Comparison of ENCODE assay signal across 27 mouse cellular contexts in the genomic region with DNA sequence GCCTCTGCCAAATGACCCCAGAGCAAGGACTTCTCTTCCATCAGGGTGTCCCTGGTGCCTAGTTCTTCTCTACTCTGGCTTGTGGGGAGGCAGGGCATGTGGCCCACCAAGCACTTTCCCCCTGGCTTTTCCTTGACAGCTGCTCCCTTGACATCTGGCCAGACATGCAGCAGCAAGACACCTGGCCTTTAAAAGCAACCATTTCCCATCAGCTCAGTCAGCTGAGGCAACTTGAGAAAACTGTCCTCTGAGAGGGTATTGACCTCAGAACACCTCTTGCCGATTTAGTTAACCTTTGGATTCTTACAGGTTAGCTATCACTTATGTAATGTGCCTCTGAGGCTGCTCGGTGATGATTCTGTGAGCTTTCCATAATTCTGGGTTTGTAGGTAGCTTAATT. TPM values are rescaled to one million over a fixed set of nuclear protein-coding genes. Genes with fewer than 3 reads are reported as not detected.
DNase-seq lines count a peak whose midpoint lies in the region; ATAC-seq and TF ChIP-seq lines count a peak whose summit lies in the region.
"Had no signal": no experiment of that assay in that cellular context is flagged by ENCODE, and none has a peak within 500 bp of the region (broad histone marks: within the 10 kb centered on the region; RNA-seq: fewer than 3 reads in every experiment).

No protein-coding gene starts in this region.

- H3K36me3 ChIP-seq in kidney, adult 2 months (ENCODE audit: control insufficient read depth, insufficient read depth, low read length) = no peaks in the 10 kb centered on the region
- no peaks in the 10 kb centered on the region for H3K36me3 ChIP-seq in kidney, embryonic 16.5 days (ENCODE audit: insufficient read depth, low read length)
- H3K36me3 ChIP-seq: forebrain, embryonic 15.5 days; heart, embryonic 10.5 days; hindbrain, embryonic 12.5 days; liver, embryonic 15.5 days; lung, embryonic 15.5 days; neural tube, embryonic 12.5 days had no signal

- DNase-seq in kidney, adult 2 months = peak; percentile 90
- peak; percentile 91 for DNase-seq in kidney, adult 9 months
- peak; percentile 64 for DNase-seq in kidney, postnatal 14 days
- DNase-seq in lung, postnatal 14 days = no peak
- no peak for DNase-seq in testis, postnatal 14 days (ENCODE audit: low spot score)
- DNase-seq: adrenal gland, adult 2 months; B cell, adult 2 months; cerebellum, adult 8-10 months; cerebellum, postnatal 25 days; gastrocnemius, postnatal 25 days; heart, adult 11 months; heart, postnatal 36 days; layer of hippocampus, postnatal 36 days; left cerebral cortex, postnatal 4 days; lung, postnatal 36 days; right cerebral cortex, postnatal 4 days; thymus, postnatal 4 days had no signal

- H3K9me3 ChIP-seq in kidney, embryonic 16.5 days (ENCODE audit: low read length) = no peaks in the 10 kb centered on the region
- H3K9me3 ChIP-seq: forebrain, embryonic 15.5 days; heart, embryonic 10.5 days; hindbrain, embryonic 12.5 days; liver, embryonic 15.5 days; lung, embryonic 15.5 days; neural tube, embryonic 12.5 days had no signal

- peaks cover 11% of the 10 kb centered on the region; the same call in 1 of the 2 replicates for H3K4me1 ChIP-seq in kidney, adult 2 months (ENCODE audit: control insufficient read depth, insufficient read depth, low read length)
- H3K4me1 ChIP-seq in kidney, embryonic 16.5 days (ENCODE audit: insufficient read depth, low read length) = no peaks in the 10 kb centered on the region
- H3K4me1 ChIP-seq: forebrain, embryonic 15.5 days; hindbrain, embryonic 12.5 days; liver, embryonic 15.5 days; lung, embryonic 15.5 days had no signal

- ATAC-seq in kidney, embryonic 16.5 days (ENCODE audit: low FRiP score, low TSS enrichment) = no peak
- ATAC-seq: forebrain, embryonic 15.5 days had no signal

- TF ChIP-seq POLR2A in kidney, adult 2 months (IDR thresholded peaks at IDR 0.05; ENCODE audit: low read depth, low read length) = no peak

- 45% methylated on average over 2 of the region's 2 CpGs for whole genome bisulfite sequencing in kidney, adult 2 months
- 79% methylated on average over 2 of the region's 2 CpGs for WGBS in kidney, embryonic 16.5 days

- TF ChIP-seq CTCF in kidney, adult 2 months (conservative IDR thresholded peaks at IDR 0.05; ENCODE audit: insufficient read depth, insufficient read length, low read depth, low read length) = no peak

- H3K4me2 ChIP-seq in kidney, embryonic 16.5 days (replicated peaks; ENCODE audit: low read depth, low read length) = no peak overlapping the region
- H3K4me2 ChIP-seq: forebrain, embryonic 15.5 days; hindbrain, embryonic 12.5 days; liver, embryonic 15.5 days; lung, embryonic 15.5 days; midbrain, embryonic 11.5 days; neural tube, embryonic 12.5 days had no signal

- H3K27ac ChIP-seq in kidney, adult 2 months (ENCODE audit: insufficient read depth, low read depth, low read length) = peak overlapping the region; percentile 96
- no peak overlapping the region for H3K27ac ChIP-seq in kidney, embryonic 16.5 days (ENCODE audit: low read length)
- H3K27ac ChIP-seq: forebrain, embryonic 15.5 days; heart, embryonic 10.5 days; hindbrain, embryonic 12.5 days; liver, embryonic 15.5 days; lung, embryonic 15.5 days; neural tube, embryonic 12.5 days had no signal

- H3K27me3 ChIP-seq in kidney, adult 2 months (replicated peaks; ENCODE audit: control insufficient read depth, insufficient read depth, low read length) = no peaks in the 10 kb centered on the region
- H3K27me3 ChIP-seq in kidney, embryonic 16.5 days (ENCODE audit: insufficient read depth, low read length) = no peaks in the 10 kb centered on the region
- H3K27me3 ChIP-seq: forebrain, embryonic 15.5 days; hindbrain, embryonic 12.5 days; liver, embryonic 15.5 days; lung, embryonic 15.5 days; neural tube, embryonic 12.5 days had no signal

- H3K9ac ChIP-seq in kidney, embryonic 16.5 days (replicated peaks; ENCODE audit: low read length) = no peak overlapping the region
- H3K9ac ChIP-seq: forebrain, embryonic 15.5 days; hindbrain, embryonic 12.5 days; liver, embryonic 15.5 days; lung, embryonic 15.5 days; neural tube, embryonic 12.5 days had no signal

- no peak overlapping the region for H3K4me3 ChIP-seq in kidney, adult 2 months (ENCODE audit: insufficient read depth, low read depth, low read length)
- no peak overlapping the region for H3K4me3 ChIP-seq in kidney, embryonic 16.5 days (ENCODE audit: low read length)
- H3K4me3 ChIP-seq: forebrain, embryonic 15.5 days; heart, embryonic 10.5 days; hindbrain, embryonic 12.5 days; liver, embryonic 15.5 days; lung, embryonic 15.5 days; myocyte; neural tube, embryonic 12.5 days had no signal

RNA-seq across cellular contexts. Expression of a gene that starts 43.6 kb away (rescaled TPM):
- 16.5 and 17.6 TPM in 2 replicates for polyA plus RNA-seq in kidney, adult 2 months (2012; rRNA removed)
- polyA plus RNA-seq in kidney, embryonic 16.5 days (2015; fragmentation: Nextera tagmentation; extraction: Ambion mirVana) = 8.0 and 8.3 TPM in 2 replicates

RNA-seq across cellular contexts. Expression of a gene that starts 48.9 kb away (rescaled TPM):
- 0.57 and 0.67 TPM in 2 replicates for polyA plus RNA-seq in kidney, adult 2 months (2012; rRNA removed)
- 0.76 and 1.4 TPM in 2 replicates for polyA plus RNA-seq in kidney, embryonic 16.5 days (2015; fragmentation: Nextera tagmentation; extraction: Ambion mirVana)
- polyA plus RNA-seq: heart, embryonic 16.5 days; myocyte had no signal

RNA-seq across cellular contexts. Expression of a gene that starts 49.1 kb away (rescaled TPM):
- 1.3 and 1.7 TPM in 2 replicates for polyA plus RNA-seq in kidney, adult 2 months (2012; rRNA removed)
- polyA plus RNA-seq in kidney, embryonic 16.5 days (2015; fragmentation: Nextera tagmentation; extraction: Ambion mirVana) = 0.92 and 1.1 TPM in 2 replicates

Comparison
In these comparisons a context has a peak if more than half of its experiments do, and no peak if none do; other contexts are left out.
1. DNase-seq: peak in kidney, adult 2 months (single experiment), kidney, adult 9 months (single experiment) and kidney, postnatal 14 days (single experiment); none in lung, postnatal 14 days (single experiment) and testis, postnatal 14 days (single experiment).